Mouse (Mus musculus): Measurements from ENCODE around the gene Dlk2.

The Dlk2 gene

DNA sequence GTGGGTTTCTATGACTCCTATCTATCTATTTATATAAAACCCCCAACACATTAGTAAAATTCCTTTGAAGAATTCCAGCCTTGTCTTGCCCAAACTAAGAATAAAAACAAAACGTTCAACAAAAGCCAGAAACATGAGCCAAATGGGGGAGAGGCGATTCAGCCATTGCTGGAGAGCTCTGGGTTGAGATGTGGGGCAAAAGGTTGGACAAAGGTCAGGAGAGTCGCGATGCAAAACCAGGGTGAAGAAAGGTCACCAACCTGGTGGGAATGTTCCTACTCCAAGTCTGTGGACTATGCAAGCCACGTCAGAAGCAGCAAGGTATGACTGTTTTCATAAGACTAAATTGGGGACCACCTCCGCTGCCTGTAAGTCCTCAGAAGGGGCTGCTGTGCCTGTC, 23.3 kb downstream of the Dlk2 start:
- no peak for DNase-seq (ENCODE audit: low read depth, low spot score)

DNA sequence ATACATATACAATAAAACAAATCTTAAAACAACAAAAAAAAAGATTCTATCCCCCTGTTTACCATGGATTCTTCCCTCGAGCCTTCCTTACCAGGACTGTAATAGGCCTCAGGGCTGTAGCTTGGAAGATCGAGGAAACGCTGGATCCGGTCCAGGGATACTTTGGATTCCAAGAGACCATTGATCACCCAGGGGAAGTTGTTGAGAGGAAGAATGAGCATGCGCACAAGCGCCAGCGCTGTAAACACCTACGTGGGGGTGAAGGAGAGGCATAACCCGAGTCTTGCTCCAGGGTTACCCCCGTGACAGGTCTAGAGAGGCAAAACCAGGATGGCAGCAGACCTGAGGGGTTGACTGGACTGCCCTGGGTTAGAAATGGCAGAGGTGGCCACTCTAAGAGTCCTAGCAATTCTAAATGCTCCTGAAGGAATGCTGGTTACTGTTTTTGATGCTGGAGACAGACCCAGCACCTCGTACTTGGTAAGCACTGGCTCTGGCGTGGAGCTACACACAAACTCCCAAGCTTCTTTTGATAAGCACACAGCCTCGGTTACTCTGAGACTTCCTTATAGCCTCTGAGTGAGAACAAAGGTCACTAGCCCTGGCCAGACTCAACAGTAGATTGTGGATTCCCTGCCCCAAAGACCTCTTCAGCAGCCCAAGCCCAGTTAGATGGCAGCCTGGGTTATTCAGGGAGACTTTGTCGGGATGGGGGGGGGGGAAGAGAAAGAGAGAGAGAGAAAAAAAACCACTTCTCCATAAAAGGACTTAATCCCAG, 25.0 kb downstream of the Dlk2 start:
- DNase-seq (ENCODE audit: low read depth, low spot score) = no peak

DNA sequence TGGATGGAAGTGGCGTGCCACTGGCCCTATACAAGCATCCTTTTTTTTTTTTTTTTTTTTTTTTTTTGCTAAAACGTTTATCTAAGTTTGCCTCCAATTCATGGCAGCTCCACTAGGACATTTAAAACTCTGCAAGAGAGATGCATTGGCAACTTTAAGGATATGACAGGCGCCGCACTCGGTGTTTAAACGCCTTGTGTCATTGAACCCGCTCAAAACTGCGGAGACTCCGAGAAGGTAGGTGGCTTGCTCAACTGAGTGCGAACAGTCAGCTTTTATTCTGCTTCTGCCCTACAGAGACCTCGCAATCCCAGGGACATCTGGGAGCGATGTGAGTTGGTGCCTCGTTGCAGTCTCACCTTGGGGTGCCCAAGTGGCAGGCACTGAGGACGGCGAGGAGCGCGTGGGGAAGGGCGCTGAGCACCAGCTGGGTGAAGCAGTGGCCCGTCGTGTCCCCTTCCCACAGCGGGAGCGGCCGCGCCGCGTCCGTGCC, 30.2 kb downstream of the Dlk2 start:
- DNase-seq (ENCODE audit: low read depth, low spot score) = no peak

DNA sequence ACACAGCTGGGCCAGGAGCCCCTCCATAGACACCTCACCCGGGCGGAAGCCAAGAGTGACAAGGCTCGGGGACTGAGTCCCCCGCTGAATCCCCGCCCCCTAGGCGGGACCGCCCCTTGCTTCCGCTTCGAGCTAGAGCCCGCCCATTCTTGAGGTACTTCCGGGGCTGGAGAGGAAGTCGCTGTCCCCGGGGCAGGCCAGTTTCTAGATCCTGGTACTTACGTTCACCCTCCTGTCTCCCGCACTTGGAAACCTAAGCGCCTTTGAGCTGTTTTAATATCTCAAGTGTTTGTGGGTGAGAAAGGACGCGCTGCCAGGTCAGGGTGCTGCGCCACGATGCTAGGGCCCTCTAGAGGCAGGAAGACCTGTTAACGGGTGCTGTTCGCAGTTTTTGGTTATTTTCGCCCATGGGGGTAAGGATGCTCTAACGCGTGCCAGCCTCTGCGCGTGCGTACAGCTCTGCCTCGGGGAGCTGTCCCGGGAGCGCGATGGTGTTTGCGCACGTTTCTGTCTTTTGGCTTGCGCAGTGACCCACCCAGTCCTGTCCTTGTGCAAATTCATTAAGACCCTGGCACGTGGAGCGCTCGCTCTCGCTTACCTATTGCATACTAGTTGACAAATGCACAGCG, 30.8 kb downstream of the Dlk2 start, which contains the start of gene Abcc10:
Gene Abcc10 (minus strand): TSS at position 447 of the 629 bp plus-strand sequence.
- DNase-seq (ENCODE audit: low read depth, low spot score) = peak; percentile 92

DNA sequence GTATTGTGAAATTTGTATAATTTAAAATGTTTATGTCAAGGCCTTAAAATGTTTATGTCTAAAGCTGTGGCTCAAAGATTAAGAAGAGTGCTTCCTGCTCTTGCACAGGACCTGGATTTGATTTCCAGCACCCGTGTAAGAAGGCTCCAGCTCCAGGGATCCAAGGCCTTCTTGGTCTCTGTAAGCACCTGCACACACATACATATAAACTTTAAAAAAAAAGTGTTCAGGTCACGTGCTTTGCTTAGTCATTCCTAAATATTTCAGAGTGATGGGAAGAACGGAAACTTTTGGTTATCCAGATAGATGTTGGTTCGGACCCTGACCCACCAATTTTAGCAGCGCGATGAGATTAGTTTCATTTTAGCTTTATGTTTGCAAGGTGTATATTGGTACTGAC, 31.5 kb downstream of the Dlk2 start:
- DNase-seq (ENCODE audit: low read depth, low spot score) = no peak

DNA sequence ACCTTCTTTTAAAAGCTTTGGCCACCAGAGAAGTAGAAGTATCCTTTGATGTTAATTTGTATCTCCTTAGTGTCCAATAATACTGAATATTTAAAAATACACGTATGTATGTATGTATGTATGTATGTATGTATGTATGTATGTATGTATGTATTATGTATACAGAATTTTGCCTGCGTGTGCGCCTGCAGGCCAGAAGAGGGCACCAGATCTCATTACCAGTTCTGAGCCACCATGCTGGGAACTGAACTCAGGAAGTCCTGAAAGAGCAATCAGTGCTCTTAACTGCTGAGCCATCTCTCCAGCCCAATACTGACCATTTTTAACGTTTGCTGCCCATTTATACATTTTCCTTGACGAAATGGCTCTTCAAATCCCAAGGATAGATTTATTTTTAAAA, 39.3 kb downstream of the Dlk2 start:
- no peak for DNase-seq (ENCODE audit: low read depth, low spot score)

DNA sequence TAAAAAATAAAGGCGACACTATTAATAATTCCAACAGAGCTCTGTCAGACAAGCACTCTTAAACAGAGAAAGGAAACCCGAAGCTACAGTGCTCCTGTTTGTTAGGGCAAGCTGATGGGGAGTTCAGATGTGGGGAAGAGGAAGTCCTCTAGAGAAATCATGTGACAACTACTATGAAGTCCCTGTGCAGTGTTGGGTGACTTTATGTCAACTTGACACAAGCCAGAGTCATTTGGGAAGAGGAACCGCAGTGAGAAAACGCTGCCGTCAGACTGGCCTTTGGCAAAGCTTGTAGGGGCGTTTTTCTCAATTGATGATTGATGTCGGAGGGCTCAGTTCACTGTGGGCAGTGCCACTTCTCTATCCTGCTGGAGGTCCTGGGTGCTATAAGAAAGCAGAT, 44.0 kb downstream of the Dlk2 start:
- DNase-seq (ENCODE audit: low read depth, low spot score) = no peak

DNA sequence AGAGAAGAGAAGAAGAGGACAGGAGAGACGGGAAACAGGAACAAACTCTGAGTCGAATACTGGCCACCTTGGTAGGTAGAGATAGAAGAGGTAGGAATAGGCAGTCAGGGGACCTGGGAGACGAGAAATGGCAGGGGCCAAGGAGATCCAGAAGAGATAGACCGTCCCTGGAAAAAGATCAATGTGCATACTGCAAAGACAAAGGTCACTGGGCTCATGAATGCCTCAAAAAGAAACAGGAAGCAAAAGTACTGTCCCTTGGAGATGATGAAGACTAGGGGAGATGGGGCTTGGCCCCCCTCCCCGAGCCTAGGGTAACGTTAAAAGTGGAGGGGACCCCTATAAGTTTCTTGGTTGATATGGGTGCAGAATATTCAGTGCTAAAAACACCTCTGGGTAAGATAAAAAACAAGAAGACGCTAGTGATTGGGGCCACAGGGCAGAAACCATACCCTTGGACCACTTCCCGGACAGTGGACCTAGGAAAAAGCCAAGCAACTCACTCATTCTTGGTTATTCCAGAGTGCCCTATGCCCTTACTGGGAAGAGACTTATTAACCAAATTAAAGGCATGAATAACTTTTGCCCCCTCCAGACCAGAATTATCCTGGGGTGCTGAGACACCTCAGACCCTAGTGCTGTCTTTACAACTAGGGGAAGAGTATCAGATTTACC, 53.9 kb downstream of the Dlk2 start:
- DNase-seq (ENCODE audit: low read depth, low spot score) = no peak
